Mouse (Mus musculus) lung, embryonic 16.5 days (tissue): ENCODE measurements around the gene Elovl6. TPM values are rescaled to one million over a fixed set of nuclear protein-coding genes. Genes with fewer than 3 reads are reported as not detected.

Experiments used
- ATAC-seq: fragments of 200-750 bp; cut with Nextera tagmentation; 2 replicates; pipeline ENCODE4 v1.8.0; 2017; ENCODE audit warnings: low read depth, mild to moderate bottlenecking, moderate library complexity
- H3K27ac ChIP-seq: fragments of 300-500 bp; sonication (generic); 2 replicates; pipeline ENCODE4 v1.5.1; 2014; ENCODE audit warnings: mild to moderate bottlenecking, control low read depth, low read length
- H3K27me3 ChIP-seq: fragments of 300-500 bp; sonication (generic); 2 replicates; pipeline ENCODE4 v1.6.1; 2014; ENCODE audit warnings: low read depth, low read length, mixed read lengths; ENCODE audit not compliant: control insufficient read depth, insufficient read depth
- H3K36me3 ChIP-seq: fragments of 300-500 bp; sonication (generic); 2 replicates; pipeline ENCODE4 v1.6.1; 2014; ENCODE audit warnings: low read length; ENCODE audit not compliant: control insufficient read depth, insufficient read depth
- H3K4me1 ChIP-seq: fragments of 300-500 bp; sonication (generic); replicated peaks from 2 replicates; pipeline ENCODE4 v1.6.1; 2014; ENCODE audit warnings: low read length, mixed read lengths; ENCODE audit not compliant: control insufficient read depth, insufficient read depth
- H3K4me2 ChIP-seq: fragments of 300-500 bp; sonication (generic); 2 replicates; pipeline ENCODE4 v1.6.1; 2014; ENCODE audit warnings: low read depth, low read length, control low read depth
- H3K4me3 ChIP-seq: fragments of 300-500 bp; sonication (generic); 2 replicates; pipeline ENCODE4 v1.5.1; 2014; ENCODE audit warnings: mild to moderate bottlenecking, low read length, control low read depth
- H3K9ac ChIP-seq: fragments of 300-500 bp; sonication (generic); 2 replicates; pipeline ENCODE4 v1.6.1; 2014; ENCODE audit warnings: low read length, control low read depth
- H3K9me3 ChIP-seq: fragments of 300-500 bp; sonication (generic); 2 replicates; pipeline ENCODE4 v1.6.1; 2016; ENCODE audit warnings: low read length; ENCODE audit not compliant: control insufficient read depth
- WGBS: fragments of 180-500 bp; shearing (Covaris S2); extraction: QIAGEN DNeasy Blood & Tissue Kit; methylation state at CpG from one replicate; pipeline ENCODE4 v1.1.7; 2014; 5-methylcytosine and 5-hydroxymethylcytosine counted together
- polyA plus RNA-seq: library from polyadenylated mRNA; unstranded; fragments of >200 nt; fragmentation: Nextera tagmentation; extraction: Ambion mirVana; gene quantifications from 2 replicates; pipeline ENCODE4 v1.2.1, GENCODE M21; 2015

Gene Elovl6
- polyA plus RNA-seq, 1 experiment from 2014 or later = 12.3 TPM

- H3K4me2 ChIP-seq = no peak overlapping the region
- no peaks in the 10 kb centered on the region for H3K36me3 ChIP-seq
- peaks cover 17% of the 10 kb centered on the region for H3K4me1 ChIP-seq
- H3K27ac ChIP-seq = peak overlapping the region; percentile 39; the same call in 1 of the 2 replicates
- H3K4me3 ChIP-seq = no peak overlapping the region
- ATAC-seq = peak; percentile 93
- peaks cover 3% of the 10 kb centered on the region; the same call in 1 of the 2 replicates for H3K27me3 ChIP-seq
- H3K9me3 ChIP-seq = no peaks in the 10 kb centered on the region
- 20% methylated on average over 3 of the region's 3 CpGs for WGBS
- no peak overlapping the region for H3K9ac ChIP-seq
These were observed 113.3 kb downstream of the Elovl6 start for GRCm38 (mm10) chr3:129645409-129645808.

- H3K9me3 ChIP-seq = no peaks in the 10 kb centered on the region
- 50% methylated on average over 5 of the region's 5 CpGs for WGBS
- no peak for ATAC-seq
- H3K4me2 ChIP-seq = no peak overlapping the region
- no peak overlapping the region for H3K27ac ChIP-seq
- H3K4me1 ChIP-seq = peaks cover 17% of the 10 kb centered on the region
- H3K36me3 ChIP-seq = no peaks in the 10 kb centered on the region
- H3K4me3 ChIP-seq = no peak overlapping the region
- no peak overlapping the region for H3K9ac ChIP-seq
- peaks cover under 1% of the 10 kb centered on the region; the same call in 1 of the 2 replicates for H3K27me3 ChIP-seq
These were observed 114.6 kb downstream of the Elovl6 start for GRCm38 (mm10) chr3:129646781-129647180.

GRCm38 (mm10) chr3:129647312-129647711 is 115.2 kb downstream of the Elovl6 start:
- ATAC-seq = no peak
- no peak overlapping the region for H3K4me3 ChIP-seq
- H3K4me1 ChIP-seq = peaks cover 17% of the 10 kb centered on the region
- H3K27me3 ChIP-seq = no peaks in the 10 kb centered on the region; the same call in 1 of the 2 replicates
- no peak overlapping the region for H3K4me2 ChIP-seq
- H3K9me3 ChIP-seq = no peaks in the 10 kb centered on the region
- H3K27ac ChIP-seq = no peak overlapping the region
- no peaks in the 10 kb centered on the region for H3K36me3 ChIP-seq
- H3K9ac ChIP-seq = no peak overlapping the region
- WGBS = 79% methylated on average over 10 of the region's 10 CpGs

GRCm38 (mm10) chr3:129648598-129648997 is 116.4 kb downstream of the Elovl6 start:
- Histone ChIP-seq H3K27me3 (no peaks in the 10 kb centered on the region; the same call in 1 of the 2 replicates), H3K4me3 (no peak overlapping the region), H3K4me2 (no peak overlapping the region), H3K9me3 (no peaks in the 10 kb centered on the region), H3K36me3 (no peaks in the 10 kb centered on the region), H3K4me1 (peaks cover 17% of the 10 kb centered on the region), H3K27ac (no peak overlapping the region), H3K9ac (no peak overlapping the region)
- ATAC-seq = no peak
- 82% methylated on average over 5 of the region's 5 CpGs for WGBS

GRCm38 (mm10) chr3:129649586-129650292 is 117.6 kb downstream of the Elovl6 start:
- Histone ChIP-seq H3K27me3 (no peaks in the 10 kb centered on the region; the same call in 1 of the 2 replicates), H3K4me3 (no peak overlapping the region), H3K27ac (no peak overlapping the region), H3K9me3 (no peaks in the 10 kb centered on the region), H3K36me3 (no peaks in the 10 kb centered on the region), H3K9ac (no peak overlapping the region), H3K4me2 (no peak overlapping the region), H3K4me1 (peaks cover 17% of the 10 kb centered on the region)
- 67% methylated on average over 8 of the region's 8 CpGs for WGBS
- ATAC-seq = peak; percentile 14; the same call in 1 of the 2 replicates

GRCm38 (mm10) chr3:129650293-129650612 is 118.1 kb downstream of the Elovl6 start:
- Histone ChIP-seq H3K9ac (no peak overlapping the region), H3K4me2 (no peak overlapping the region), H3K4me3 (no peak overlapping the region), H3K9me3 (no peaks in the 10 kb centered on the region), H3K4me1 (peaks cover 15% of the 10 kb centered on the region), H3K27ac (no peak overlapping the region), H3K36me3 (no peaks in the 10 kb centered on the region), H3K27me3 (no peaks in the 10 kb centered on the region; the same call in 1 of the 2 replicates)
- no peak for ATAC-seq

- Histone ChIP-seq H3K36me3 (no peaks in the 10 kb centered on the region), H3K4me1 (peaks cover 13% of the 10 kb centered on the region), H3K27me3 (no peaks in the 10 kb centered on the region; the same call in 1 of the 2 replicates), H3K4me2 (no peak overlapping the region), H3K4me3 (no peak overlapping the region), H3K9ac (no peak overlapping the region), H3K27ac (no peak overlapping the region), H3K9me3 (no peaks in the 10 kb centered on the region)
- 58% methylated on average over 1 of the region's 1 CpGs for WGBS
- ATAC-seq = no peak
These were observed 118.8 kb downstream of the Elovl6 start for GRCm38 (mm10) chr3:129650931-129651330.

GRCm38 (mm10) chr3:129651765-129652164 is 119.6 kb downstream of the Elovl6 start:
- Histone ChIP-seq H3K27me3 (no peaks in the 10 kb centered on the region; the same call in 1 of the 2 replicates), H3K4me1 (peaks cover 5% of the 10 kb centered on the region), H3K36me3 (no peaks in the 10 kb centered on the region), H3K9me3 (no peaks in the 10 kb centered on the region), H3K4me2 (no peak overlapping the region), H3K4me3 (no peak overlapping the region), H3K9ac (no peak overlapping the region), H3K27ac (no peak overlapping the region)
- 92% methylated on average over 8 of the region's 8 CpGs for WGBS
- no peak for ATAC-seq

- no peak overlapping the region for H3K4me3 ChIP-seq
- ATAC-seq = no peak
- H3K4me1 ChIP-seq = peaks cover under 1% of the 10 kb centered on the region
- H3K4me2 ChIP-seq = no peak overlapping the region
- 75% methylated on average over 4 of the region's 4 CpGs for WGBS
- H3K9me3 ChIP-seq = no peaks in the 10 kb centered on the region
- H3K27me3 ChIP-seq = no peaks in the 10 kb centered on the region; the same call in 1 of the 2 replicates
- H3K27ac ChIP-seq = no peak overlapping the region
- no peak overlapping the region for H3K9ac ChIP-seq
- no peaks in the 10 kb centered on the region for H3K36me3 ChIP-seq
These were observed 120.3 kb downstream of the Elovl6 start for GRCm38 (mm10) chr3:129652476-129652875.
